Mouse (Mus musculus) heart, postnatal 10 days (tissue): ENCODE data around the gene Fgfr2. TPM values are rescaled to one million over a fixed set of nuclear protein-coding genes. Genes with fewer than 3 reads are reported as not detected.

Experiments used
- DNase-seq, 2 experiments: peaks; one replicate each; pipeline ENCODE4 v3.0.0; 2021
- intact Hi-C: fragments of 180-260 bp; cut with DNase I; formaldehyde crosslinking; loops from one replicate; pipeline ENCODE4 v1.15.1; 2025
- total RNA-seq, 2 experiments: library from RNA; stranded (reverse); gene quantifications; 2 replicates each; pipeline ENCODE4 v1.2.3; 2021

Gene Fgfr2
- total RNA-seq, 2 experiments from 2014 or later = 6.2 to 6.3 TPM

DNA sequence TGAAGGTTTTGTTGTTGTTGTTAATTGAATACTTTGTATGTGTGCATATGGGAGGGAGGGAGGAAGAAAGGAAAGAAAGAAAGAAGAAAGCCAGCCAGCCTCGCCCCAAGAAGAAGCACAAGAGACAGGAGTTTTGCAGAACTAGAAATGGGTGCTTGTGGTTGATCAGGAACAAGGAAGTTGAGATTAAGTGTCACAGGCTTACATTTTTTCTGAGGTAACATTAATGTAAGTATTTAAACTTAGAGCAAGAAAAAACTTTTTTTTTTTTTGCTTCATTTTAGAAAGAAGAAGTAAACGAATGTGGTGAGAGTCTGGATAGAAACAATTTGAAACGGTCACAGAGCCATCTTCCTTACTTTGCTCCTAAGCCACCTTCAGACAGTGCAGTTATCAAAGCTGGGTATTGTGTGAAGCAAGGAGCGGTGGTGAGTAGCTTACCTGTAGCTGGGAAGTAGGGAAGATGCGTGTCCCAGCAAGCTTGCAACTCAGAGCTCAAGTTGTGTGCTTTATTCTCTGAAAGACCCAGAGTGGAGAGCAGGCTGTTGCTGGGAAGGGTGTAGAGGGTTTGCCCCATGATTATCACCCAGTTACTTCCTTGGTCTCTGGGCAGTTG lies 2222.8 kb downstream of the Fgfr2 start:
- intact Hi-C loops = no loop called here

DNA sequence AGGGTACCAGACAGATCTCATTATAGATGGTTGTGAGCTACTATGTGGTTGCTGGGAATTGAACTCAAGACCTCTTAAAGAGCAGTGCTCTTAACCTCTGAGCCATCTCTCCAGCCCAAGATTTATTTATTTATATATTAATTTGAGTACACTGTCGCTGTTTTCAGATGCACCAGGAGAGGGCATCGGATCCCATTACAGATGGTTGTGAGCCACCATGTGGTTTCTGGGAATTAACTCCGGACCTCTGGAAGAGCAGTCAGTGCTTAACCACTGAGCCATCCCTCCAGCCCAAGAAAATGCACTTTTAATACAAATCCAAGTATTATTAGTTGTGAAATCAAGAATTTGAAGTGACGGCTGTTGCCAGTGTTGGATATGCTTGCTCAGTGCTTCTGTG lies 2224.8 kb downstream of the Fgfr2 start:
- intact Hi-C loops = no loop called here

More for the DNA sequence above, 2222.8 kb downstream of the Fgfr2 start:
- DNase-seq = no peak

DNA sequence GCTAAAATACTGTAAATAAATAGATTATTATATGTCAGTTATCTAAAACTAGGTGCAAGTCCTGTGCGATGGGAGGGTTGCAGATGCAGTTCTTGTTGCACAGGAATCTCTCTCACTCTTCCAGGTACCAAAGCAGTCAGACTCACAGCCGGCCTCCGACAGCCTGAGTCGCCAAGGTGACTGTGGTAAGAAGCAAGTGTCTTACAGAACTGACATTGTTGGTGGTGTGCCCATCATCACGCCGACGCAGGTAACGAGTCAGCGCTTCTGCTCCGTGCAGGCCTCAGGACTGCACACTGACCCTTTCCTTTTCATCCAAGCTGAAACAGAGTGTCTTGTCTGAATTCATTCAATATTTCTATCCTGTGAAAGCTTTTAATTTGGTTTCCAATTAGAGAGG lies 2225.9 kb downstream of the Fgfr2 start:
- no peak for DNase-seq
- intact Hi-C loops = no loop called here

More for the DNA sequence above, 2224.8 kb downstream of the Fgfr2 start:
- DNase-seq = peak; percentile 16 to 38

DNA sequence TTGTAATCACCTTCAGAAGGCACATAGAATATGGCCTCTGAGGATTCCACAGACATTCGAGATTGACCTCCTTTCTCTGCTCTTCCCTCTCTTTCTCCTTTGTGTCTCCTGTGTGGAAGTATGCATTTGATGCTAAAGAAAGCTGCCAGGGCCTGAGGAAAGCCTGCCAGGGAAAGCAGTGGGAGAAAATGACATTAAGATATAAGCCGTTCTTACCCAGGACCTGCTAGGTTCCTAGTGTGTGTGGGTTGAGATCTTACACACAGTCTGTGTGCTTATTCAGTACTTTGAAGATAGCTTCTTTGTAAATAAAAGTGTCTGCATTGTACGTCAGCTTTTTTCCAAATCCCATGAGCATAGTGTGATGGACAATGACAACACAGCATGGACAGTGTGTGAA lies 2227.1 kb downstream of the Fgfr2 start:
- no peak for DNase-seq
- intact Hi-C loops = no loop called here

DNA sequence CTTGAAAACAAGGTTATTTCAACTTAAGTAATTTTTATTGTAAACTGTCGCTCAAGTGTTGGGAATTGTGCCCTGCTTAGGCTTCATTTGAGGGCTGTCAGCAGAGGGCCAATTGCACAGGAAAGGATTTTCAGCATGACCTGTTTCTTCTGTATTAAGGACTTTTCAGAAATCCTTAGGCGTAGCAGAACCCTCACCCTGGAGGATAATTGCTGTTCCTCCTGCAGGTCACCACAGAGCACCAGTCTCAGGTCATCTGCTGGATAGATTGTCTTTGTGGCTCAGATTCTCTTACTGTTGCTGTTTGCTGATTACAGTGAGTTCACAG lies 2227.6 kb downstream of the Fgfr2 start:
- DNase-seq = no peak
- intact Hi-C loops = no loop called here

DNA sequence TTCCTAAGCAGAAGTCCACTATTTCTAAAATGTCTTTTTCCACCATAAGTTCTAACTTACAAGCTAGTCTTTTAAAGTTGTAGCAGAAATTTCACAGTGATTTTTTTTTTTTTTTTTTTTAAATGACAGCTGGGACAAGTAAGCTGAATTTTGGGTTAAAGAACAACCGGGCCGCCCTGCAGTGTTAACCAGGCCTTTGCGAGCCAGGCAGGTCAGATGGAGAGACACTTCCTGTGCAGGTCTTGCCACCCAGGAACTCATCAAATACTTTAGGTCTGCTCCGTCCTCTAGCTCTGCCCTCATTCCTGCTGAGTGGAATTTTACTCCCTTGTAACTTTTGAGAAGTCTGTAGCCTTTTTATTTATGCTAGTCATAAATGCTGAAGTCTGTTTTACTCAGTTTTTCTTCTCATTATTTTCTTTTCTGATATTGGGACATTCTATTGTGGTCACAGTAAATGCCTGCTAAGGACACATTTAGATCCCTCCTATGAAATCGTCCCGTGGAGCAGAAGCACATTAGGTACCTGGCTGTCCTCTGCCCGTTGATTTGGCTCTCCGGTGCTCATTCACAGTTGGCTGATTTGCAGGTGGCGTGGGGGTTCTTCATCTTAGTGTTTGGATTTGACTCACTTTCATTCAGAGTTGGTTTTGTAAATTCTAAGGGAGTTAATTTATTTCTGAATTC lies 2228.1 kb downstream of the Fgfr2 start:
- intact Hi-C loops = no loop called here
- DNase-seq = no peak

DNA sequence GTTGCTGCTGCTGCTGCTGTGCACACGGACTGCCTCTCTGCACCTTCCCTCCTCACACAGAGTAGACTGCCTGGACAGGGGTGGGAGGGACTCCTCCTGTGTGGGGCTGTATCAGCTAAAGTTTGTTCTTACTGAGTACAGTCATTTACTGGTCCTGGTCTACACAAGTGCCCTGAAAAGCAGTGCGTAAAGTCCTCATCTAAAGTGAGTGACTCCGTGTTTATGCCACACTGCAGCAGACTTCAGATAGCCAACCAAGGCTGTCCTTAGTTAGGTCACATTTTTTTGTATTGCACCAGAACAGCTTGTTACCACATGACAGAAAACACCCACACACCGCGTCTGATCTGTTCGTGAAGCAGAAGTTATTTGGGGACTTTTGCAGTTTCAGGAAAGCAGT lies 2230.2 kb downstream of the Fgfr2 start:
- intact Hi-C loops = no loop called here
- DNase-seq = peak; percentile 34 to 48

DNA sequence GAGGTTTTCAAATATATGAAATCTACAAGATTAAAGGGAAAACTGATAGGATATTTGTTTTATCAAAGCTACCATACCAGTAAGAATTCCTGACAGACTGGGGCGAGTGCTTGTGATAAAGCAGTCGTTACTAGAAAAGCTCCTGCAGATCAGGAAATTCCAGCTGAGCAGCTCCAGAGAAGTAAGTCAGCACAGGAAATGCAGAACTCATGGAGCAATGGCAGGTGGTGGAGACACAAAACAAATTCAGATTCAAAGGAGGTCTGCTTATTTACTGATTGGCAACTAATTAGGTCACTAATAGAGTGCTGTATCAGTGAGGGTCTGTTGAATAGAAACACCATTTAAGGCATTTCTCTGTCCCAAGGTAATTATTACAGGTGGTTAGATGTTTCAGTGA lies 2232.3 kb downstream of the Fgfr2 start:
- DNase-seq = no peak
- intact Hi-C loops = no loop called here

DNA sequence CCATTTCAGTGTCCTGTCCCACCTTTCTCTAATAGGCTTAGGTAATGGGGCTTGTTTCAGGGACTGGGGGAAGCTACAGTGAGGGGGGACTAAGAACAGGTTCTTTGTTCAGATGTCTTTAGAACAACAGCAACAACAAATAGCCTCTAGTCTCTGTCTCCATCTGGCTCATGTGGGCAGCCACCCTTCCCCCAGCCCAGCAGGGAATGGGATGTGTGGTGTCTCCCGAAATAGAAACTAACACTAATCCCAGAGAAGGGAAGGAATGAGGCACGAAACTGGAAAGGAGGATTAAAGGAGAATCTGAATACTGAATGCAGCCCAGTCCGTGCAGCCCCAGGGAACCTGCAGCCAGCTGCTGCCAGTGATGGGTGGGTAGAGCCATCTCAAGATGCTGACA lies 2235.2 kb downstream of the Fgfr2 start:
- DNase-seq = peak; percentile 54 to 57
- intact Hi-C loops = no loop called here

DNA sequence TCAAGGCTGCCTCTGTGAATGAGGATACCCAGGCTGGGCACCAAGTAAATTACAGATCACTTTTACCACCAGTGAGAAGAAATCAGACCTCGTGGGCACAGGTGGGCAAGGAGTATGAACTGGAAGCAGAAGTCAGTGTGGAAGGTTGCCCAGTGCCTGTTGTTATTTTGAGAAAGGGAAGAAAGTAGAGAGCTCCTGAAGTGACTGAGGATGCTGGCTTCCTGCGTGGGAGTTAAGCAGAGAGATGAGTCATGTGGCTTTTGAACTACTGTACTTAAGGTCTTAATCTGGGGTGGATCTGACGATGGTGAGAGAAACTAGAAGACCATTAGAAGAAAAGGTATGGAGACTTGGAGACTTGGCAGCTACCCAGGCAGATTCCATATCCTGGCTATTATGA lies 2236.9 kb downstream of the Fgfr2 start:
- intact Hi-C loops = no loop called here
- no peak for DNase-seq

DNA sequence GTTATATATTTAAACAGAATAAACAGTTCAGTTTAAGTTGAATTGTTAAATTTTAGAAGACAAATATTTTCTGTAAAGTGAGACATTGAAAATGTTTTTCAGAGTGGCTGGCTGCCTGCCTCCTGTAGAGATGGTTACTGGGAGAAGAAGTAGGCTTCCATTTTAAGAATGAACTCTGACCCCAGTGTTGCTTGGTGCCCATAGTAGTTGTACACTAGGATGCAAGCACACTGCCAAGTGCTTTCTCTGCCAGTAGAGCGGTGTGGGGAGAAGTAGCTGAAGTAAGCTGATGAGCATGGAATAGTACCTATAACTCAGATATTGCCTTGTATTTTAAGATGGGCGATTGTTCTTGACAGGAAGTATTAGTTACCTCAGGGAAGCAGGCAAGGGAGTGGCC lies 2239.0 kb downstream of the Fgfr2 start:
- intact Hi-C loops = no loop called here

DNA sequence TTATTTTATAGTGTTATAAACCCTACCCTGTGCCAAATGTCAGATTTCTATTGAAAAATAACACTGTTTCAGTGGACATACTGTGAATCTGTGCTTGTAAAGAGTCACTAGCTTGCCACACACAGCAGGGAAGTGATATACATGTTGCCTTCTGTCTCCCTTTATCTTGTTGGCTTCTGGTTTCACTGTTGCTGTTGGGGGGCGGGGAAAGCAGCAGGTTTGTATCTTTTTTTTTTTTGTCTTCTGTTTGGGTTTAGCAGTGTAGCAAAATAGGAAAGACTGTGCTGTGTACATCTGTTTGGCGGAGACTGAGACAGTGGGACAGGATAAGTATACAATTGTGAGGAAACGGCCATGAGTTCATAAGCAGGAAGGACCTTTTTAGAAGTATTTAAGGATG lies 2255.9 kb downstream of the Fgfr2 start:
- intact Hi-C loops = loop anchor here (5.0 kb wide), 1 partner anchor 40 kb away; no protein-coding TSS in a partner anchor
- peak in 1 of 2 experiments; percentile 20 for DNase-seq

More for the DNA sequence above, 2239.0 kb downstream of the Fgfr2 start:
- DNase-seq = no peak

DNA sequence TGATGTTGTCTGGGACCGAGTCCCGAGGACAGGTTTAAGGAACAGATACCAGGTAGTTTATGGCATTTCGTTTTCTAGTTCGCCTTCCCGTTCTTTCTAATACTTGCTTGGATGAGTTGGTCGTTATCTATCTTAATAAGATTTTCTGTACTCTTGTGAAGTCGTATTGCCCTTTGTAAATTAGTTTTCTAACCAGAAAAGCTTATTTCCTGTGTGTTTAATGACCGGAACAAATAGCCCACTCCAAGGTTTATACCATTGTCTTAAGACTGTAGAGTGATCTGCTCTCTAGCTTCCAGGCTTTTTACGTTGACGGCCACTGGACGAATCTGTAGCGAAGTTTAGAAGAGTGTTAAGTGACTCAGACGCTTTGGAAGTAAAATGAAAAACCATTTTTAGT lies 2256.5 kb downstream of the Fgfr2 start:
- intact Hi-C loops = loop anchor here (5.0 kb wide), 1 partner anchor 39 kb away; no protein-coding TSS in a partner anchor
- DNase-seq = peak; percentile 18 to 26

DNA sequence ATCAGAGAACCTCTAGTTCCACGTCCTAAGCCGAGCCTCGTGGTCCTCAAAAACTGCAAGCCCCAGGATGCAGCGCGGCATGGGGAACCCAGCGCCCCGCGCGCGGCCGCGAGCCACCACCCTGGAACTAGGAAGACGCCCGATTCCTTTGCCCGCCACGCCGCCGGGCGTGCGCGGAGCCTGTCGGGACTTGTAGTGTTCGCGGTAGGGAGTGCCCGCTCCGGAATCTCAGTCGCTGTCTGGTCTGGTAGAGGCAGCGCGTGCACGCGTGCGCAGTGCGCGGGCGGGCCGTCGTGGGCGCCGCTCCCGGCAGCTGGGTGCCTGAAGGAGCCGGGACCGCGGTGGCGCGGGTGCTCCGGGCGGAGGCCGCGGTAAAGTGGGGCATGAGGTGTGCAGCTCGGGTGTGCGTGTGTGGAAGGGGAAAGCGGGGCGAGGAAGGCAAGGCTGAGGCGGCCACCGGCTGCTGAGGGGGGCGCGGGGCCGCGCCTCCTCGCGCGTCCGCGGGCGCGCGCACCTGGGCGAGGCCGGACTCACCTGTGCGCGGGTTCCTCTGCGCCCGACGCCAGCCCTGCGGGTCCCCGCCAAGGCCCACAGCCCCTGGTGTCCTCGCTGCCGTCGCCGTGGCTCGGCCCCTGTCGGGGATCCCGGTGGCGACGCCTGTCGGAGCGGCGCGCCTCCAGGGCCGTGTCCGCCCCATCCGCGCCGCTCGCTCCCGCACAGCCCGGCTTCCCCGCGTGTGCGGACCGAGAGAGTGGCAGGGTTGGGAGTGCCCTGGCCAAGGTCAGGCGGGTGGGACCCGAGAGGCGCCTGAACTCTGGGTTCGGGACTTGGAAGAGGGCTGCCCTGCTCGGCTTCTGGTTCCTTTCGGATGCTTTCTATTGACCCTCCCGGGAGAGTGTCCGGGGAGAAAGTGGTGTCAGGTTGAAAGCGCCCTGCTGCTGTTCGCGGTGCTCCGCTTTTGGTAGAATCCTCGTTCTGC lies 2257.2 kb downstream of the Fgfr2 start, which contains the start of gene Plekha1:
TSS of gene Plekha1 (plus strand) at position 144 of the 979 bp plus-strand sequence.
- peak; percentile 97 to 98 for DNase-seq
- intact Hi-C loops = loop anchor here (5.0 kb wide), 1 partner anchor 39 kb away; no protein-coding TSS in a partner anchor

DNA sequence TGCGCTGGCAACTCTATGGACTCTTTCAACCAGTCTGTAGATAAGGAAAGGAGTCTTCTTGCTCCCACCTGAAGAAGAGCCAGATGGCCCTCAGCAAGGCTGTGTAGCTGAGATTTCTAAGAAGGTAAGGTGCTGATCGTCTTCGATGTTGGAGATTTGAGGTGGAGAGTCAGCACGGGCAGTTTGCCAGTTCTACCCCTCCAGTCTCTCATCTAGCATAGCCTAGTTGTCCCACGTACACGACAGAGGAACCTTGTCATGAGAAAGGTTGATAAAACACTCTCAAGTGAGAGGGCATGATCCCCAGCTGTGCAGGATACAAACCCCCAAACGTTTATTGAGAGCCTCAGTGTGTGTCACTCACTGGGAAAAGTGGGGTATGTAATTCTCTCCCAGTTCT lies 2258.4 kb downstream of the Fgfr2 start:
- intact Hi-C loops = loop anchor here (5.0 kb wide), 1 partner anchor 37 kb away; no protein-coding TSS in a partner anchor
- no peak for DNase-seq

DNA sequence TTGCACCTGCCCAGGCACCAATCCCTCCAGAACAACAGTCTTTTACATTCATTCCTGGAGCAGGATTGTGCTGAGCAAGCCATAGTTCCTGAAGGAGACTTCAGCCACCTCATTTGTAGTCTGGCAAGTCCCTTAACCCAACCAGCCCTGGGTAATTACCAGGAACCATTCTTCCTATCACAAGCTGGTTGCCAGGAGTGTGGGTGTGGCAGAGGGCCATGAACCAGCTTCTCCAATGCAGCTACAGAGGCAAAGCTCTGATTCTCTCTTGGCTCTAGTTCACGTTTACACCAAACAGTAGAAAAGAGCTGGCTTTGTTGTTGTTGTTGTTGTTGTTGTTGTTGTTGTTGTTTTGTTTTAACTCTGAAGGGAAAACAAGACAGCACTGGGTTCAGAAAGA lies 2260.6 kb downstream of the Fgfr2 start:
- peak in 1 of 2 experiments; percentile 33 for DNase-seq

DNA sequence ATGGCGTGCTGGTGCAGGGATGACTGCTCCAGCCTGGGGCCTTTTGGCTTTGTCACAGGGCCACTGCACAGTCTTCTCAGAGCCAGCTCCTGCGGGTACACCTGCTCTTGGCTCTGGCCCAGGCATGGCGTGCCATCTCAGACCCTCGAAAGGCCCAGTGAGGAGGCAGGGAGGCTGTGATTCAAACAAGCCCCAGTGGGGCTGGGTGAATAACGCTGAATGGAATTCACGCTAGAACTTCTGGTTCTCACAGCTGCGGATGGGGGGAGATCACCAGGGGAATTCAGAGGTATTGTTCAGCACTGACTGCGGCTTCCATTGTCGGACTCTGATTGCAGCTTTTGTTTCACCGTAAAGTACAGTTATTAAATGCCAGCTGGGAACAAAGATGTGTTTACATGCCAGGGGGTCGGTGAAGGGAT lies 2262.4 kb downstream of the Fgfr2 start:
- intact Hi-C loops = no loop called here
- peak in 1 of 2 experiments; percentile 46 for DNase-seq

More for the DNA sequence above, 2260.6 kb downstream of the Fgfr2 start:
- intact Hi-C loops = no loop called here

DNA sequence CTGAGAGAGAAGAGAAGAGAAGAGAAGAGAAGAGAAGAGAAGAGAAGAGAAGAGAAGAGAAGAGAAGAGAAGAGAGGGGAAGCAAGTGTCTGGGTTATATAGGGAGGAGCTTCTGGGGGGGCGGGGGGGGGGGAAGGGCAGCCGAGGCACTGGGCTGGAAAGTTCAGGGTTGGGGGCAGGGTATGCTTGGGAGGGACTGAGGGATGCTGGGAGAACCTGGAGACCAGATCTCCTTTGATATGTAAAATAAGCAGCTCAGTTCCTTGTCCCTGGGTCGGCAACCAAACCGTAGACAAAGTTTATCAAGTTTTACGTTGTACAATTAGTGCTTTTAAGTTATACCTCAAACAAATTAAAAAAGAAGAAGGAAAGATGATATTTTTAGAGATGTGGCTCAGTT lies 2263.2 kb downstream of the Fgfr2 start:
- no peak for DNase-seq
- intact Hi-C loops = no loop called here

DNA sequence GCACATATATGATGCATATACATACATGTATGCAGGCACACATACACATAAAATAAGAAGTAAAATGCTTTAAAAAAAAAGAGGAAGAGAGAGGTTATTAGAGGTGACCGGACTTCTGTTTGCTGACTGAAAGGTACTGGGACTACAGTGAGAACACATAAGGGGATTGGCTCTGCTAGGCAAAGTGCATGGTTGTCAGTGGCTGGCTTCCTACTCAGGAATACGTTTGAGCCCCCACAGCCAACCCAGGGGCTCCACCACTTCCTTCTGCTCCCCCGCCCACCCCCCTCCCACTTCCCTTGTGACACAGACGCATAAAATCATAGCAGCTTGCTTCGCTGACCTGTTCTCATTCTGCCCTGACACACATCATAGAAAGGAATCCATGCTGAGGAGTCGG lies 2265.2 kb downstream of the Fgfr2 start:
- intact Hi-C loops = no loop called here
- no peak for DNase-seq

DNA sequence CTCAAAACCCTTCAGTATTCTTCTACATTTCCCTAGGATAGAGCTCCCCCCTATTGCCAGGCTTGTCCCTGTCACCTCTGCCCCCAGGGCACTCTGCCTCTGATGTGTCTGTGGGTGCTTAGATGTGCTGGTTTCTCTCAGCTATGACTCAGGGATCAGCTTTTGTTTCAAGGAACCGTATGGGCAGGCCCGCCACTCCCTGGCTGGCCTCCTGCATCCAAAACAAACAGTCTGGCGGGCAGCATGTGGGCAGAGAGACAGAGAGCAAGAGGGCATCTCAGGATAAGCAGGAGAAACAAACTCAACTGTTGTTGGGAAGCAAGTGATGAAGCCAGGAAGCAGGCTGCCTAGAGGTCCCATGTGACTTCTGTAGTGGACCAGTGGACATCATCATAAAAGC lies 2267.5 kb downstream of the Fgfr2 start:
- peak; percentile 67 to 73 for DNase-seq
- intact Hi-C loops = no loop called here

DNA sequence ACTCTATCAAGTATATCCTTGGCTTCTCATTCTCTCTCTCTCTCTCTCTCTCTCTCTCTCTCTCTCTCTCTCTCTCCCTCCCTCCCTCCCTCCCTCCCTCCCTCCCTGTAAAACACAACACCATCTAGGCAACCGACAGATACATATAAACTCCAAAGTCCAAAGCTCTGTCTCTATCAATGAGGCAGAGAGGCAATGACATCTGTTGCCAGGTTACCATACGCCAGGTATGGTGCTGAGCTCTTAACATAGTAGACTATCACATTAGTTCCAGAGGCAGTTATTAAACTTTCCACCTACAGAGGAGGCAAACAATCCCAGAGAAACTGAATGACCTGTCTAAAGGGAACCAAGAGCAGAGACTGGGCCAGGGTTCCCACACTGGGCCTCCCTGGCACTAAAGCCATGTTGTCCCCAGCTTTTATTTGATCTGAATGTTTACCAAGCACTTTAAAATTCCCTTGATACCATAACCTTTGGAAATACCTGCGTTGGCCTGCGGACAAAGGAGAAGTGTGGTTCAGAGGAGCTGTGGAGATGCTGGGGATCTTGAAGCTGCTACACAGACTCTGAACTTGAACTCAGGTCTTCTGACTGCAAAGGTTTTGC lies 2268.4 kb downstream of the Fgfr2 start:
- intact Hi-C loops = no loop called here
- DNase-seq = no peak
